Mouse (Mus musculus) mature B cell (primary cell): Measurements from ENCODE around the gene Serpinb1c.
"Not testable (repeated sequence)": the region's sequence is repeated elsewhere in the genome, so short reads cannot be mapped to it uniquely, and the experiment has no call there.

Experiments used
- in situ Hi-C: fragments of 300-500 bp; cut with MboI; formaldehyde crosslinking; loops from 2 replicates; pipeline ENCODE4 v1.14.3; 2019

Serpinb1c gene

GRCm38 (mm10) chr13:32898111-32898510, at the start of gene Serpinb1c:
Gene Serpinb1c, minus strand, starts transcription at chr13:32898211.
- in situ Hi-C loops = no loop called here

- in situ Hi-C loops = not testable (repeated sequence)
These were observed 41.2 kb upstream of the Serpinb1c start for GRCm38 (mm10) chr13:32939191-32939590.

GRCm38 (mm10) chr13:32938275-32938674, 40.3 kb upstream of the Serpinb1c start:
- in situ Hi-C loops = not testable (repeated sequence)

GRCm38 (mm10) chr13:32934706-32935381, 36.8 kb upstream of the Serpinb1c start:
- in situ Hi-C loops = no loop called here

GRCm38 (mm10) chr13:32929107-32929750, 31.2 kb upstream of the Serpinb1c start:
- in situ Hi-C loops = no loop called here

GRCm38 (mm10) chr13:32927241-32927640, 29.2 kb upstream of the Serpinb1c start:
- in situ Hi-C loops = no loop called here

- in situ Hi-C loops = no loop called here
These were observed 28.6 kb upstream of the Serpinb1c start for GRCm38 (mm10) chr13:32926661-32927060.

GRCm38 (mm10) chr13:32924578-32925360, 26.8 kb upstream of the Serpinb1c start:
- in situ Hi-C loops = no loop called here

GRCm38 (mm10) chr13:32922622-32923021, 24.6 kb upstream of the Serpinb1c start:
- in situ Hi-C loops = no loop called here

GRCm38 (mm10) chr13:32912770-32913380, 14.9 kb upstream of the Serpinb1c start:
- in situ Hi-C loops = no loop called here

- in situ Hi-C loops = loop anchor here (10.0 kb wide), 2 partner anchors 57 to 167 kb away; partner anchors contain the start of genes Serpinb1b and Serpinb6b
These were observed 10.2 kb upstream of the Serpinb1c start for GRCm38 (mm10) chr13:32908182-32908581.

GRCm38 (mm10) chr13:32903211-32903873, 5.3 kb upstream of the Serpinb1c start:
- in situ Hi-C loops = loop anchor here (10.0 kb wide), 2 partner anchors 61 to 171 kb away; partner anchors contain the start of genes Serpinb1b and Serpinb6b

- in situ Hi-C loops = loop anchor here (10.0 kb wide), 2 partner anchors 62 to 172 kb away; partner anchors contain the start of genes Serpinb1b and Serpinb6b
These were observed 4.5 kb upstream of the Serpinb1c start for GRCm38 (mm10) chr13:32902481-32903015.

- in situ Hi-C loops = loop anchor here (10.0 kb wide), 2 partner anchors 64 to 174 kb away; partner anchors contain the start of genes Serpinb1b and Serpinb6b
These were observed 2.6 kb upstream of the Serpinb1c start for GRCm38 (mm10) chr13:32900639-32901038.

GRCm38 (mm10) chr13:32899114-32899513, 1.1 kb upstream of the Serpinb1c start:
- in situ Hi-C loops = not testable (repeated sequence)

- in situ Hi-C loops = no loop called here
These were observed 1.1 kb downstream of the Serpinb1c start for GRCm38 (mm10) chr13:32896931-32897330.

GRCm38 (mm10) chr13:32884755-32885154, 13.3 kb downstream of the Serpinb1c start:
- in situ Hi-C loops = no loop called here

GRCm38 (mm10) chr13:32873862-32874261, 24.1 kb downstream of the Serpinb1c start:
- in situ Hi-C loops = no loop called here

GRCm38 (mm10) chr13:32868843-32869242, 29.2 kb downstream of the Serpinb1c start:
- in situ Hi-C loops = no loop called here

GRCm38 (mm10) chr13:32868233-32868632, 29.8 kb downstream of the Serpinb1c start:
- in situ Hi-C loops = not testable (repeated sequence)

GRCm38 (mm10) chr13:32867030-32867429, 31.0 kb downstream of the Serpinb1c start:
- in situ Hi-C loops = no loop called here
